Mouse (Mus musculus): ENCODE measurements around the gene Tnni3k.

Tnni3k gene

GRCm38 (mm10) chr3:154761108-154761507, 294.1 kb downstream of the Tnni3k start:
- DNase-seq (ENCODE audit: low read depth, low spot score): no peak

GRCm38 (mm10) chr3:154758089-154758488, 297.1 kb downstream of the Tnni3k start:
- DNase-seq (ENCODE audit: low read depth, low spot score): no peak

GRCm38 (mm10) chr3:154755225-154755624, 300.0 kb downstream of the Tnni3k start:
- DNase-seq (ENCODE audit: low read depth, low spot score): no peak

GRCm38 (mm10) chr3:154754505-154754904, 300.7 kb downstream of the Tnni3k start:
- no peak for DNase-seq (ENCODE audit: low read depth, low spot score)

- no peak for DNase-seq (ENCODE audit: low read depth, low spot score)
These were observed 310.9 kb downstream of the Tnni3k start for GRCm38 (mm10) chr3:154744317-154744716.

- no peak for DNase-seq (ENCODE audit: low read depth, low spot score)
These were observed 312.3 kb downstream of the Tnni3k start for GRCm38 (mm10) chr3:154742927-154743326.

- no peak for DNase-seq (ENCODE audit: low read depth, low spot score)
These were observed 313.7 kb downstream of the Tnni3k start for GRCm38 (mm10) chr3:154741496-154741895.
